ENCODE assay signal across 18 mouse cellular contexts in the genomic region with DNA sequence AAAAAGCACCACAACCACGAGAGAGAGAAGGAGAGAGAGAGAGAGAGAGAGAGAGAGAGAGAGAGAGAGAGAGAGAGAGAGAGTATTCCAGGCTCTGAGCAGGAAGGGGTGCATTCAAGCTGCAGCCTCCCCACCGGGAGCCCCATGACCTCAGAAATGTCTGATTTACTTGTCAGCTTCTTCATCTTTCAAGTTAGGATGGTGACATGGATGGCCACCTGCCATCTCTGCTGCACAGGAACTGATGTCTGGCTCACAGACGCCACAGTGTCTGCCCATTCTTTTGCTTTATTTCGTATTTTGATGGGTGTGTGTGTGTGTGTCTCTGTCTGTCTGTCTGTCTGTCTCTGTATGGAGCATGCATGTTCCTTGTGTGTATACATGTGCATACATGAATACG.
A peak's percentile ranks its signal among the peaks of the same experiment; 100 is the strongest.
DNase-seq lines count a peak whose midpoint lies in the region; ATAC-seq lines count a peak whose summit lies in the region.
"Had no signal": no experiment of that assay in that cellular context is flagged by ENCODE, and none has a peak within 500 bp of the region (broad histone marks: within the 10 kb centered on the region; RNA-seq: fewer than 3 reads in every experiment).

No protein-coding gene starts in this region.

- H3K27me3 ChIP-seq in hindbrain, embryonic 12.5 days: no peaks in the 10 kb centered on the region
- H3K27me3 ChIP-seq: embryonic facial prominence, embryonic 12.5 days; forebrain, embryonic 13.5 days; forebrain, embryonic 15.5 days; Patski had no signal

- DNase-seq in adrenal gland, postnatal 14 days: peak; percentile 22
- no peak for DNase-seq in adrenal gland, postnatal 25 days
- DNase-seq in cerebellum, postnatal 14 days: peak; percentile 50 to 61
- peak; percentile 65 for DNase-seq in left cerebral cortex, postnatal 4 days
- DNase-seq in left cerebral cortex, postnatal 14 days (ENCODE audit: low spot score in 2 of 2): no peak
- DNase-seq in Muller cell, postnatal 12 days (ENCODE audit: inconsistent ontology term): peak; percentile 21
- DNase-seq: adrenal gland, postnatal 36 days; cerebellum, adult 11-12 months; cerebellum, adult 9-11 months; forebrain, postnatal 0 days had no signal

- H3K4me1 ChIP-seq in hindbrain, embryonic 12.5 days: peaks cover 8% of the 10 kb centered on the region; the same call in 1 of the 2 replicates
- H3K4me1 ChIP-seq: embryonic facial prominence, embryonic 10.5 days; embryonic facial prominence, embryonic 12.5 days had no signal

- H3K9ac ChIP-seq in hindbrain, embryonic 12.5 days: no peak overlapping the region
- H3K9ac ChIP-seq: embryonic facial prominence, embryonic 12.5 days; forebrain, embryonic 13.5 days; forebrain, embryonic 15.5 days; forebrain, postnatal 0 days had no signal

- intact Hi-C loops in left cerebral cortex, postnatal 4 days (cut with DNase I): no loop called here
- intact Hi-C loops in left cerebral cortex, postnatal 14 days (cut with DNase I): no loop called here

- no peak for ATAC-seq in cerebellum, adult (ENCODE audit: insufficient number of reproducible peaks, low FRiP score, low TSS enrichment)
- ATAC-seq in hindbrain, embryonic 12.5 days (ENCODE audit: low FRiP score): no peak
- ATAC-seq: activated CD4-positive, CD25-positive, alpha-beta regulatory T cell, adult 4 months; forebrain, embryonic 13.5 days; forebrain, embryonic 15.5 days; forebrain, postnatal 0 days; Patski had no signal

- H3K4me2 ChIP-seq in hindbrain, embryonic 12.5 days (replicated peaks): no peak overlapping the region
- H3K4me2 ChIP-seq: embryonic facial prominence, embryonic 12.5 days; forebrain, embryonic 13.5 days; forebrain, embryonic 15.5 days had no signal

- no peak overlapping the region for H3K4me3 ChIP-seq in hindbrain, embryonic 12.5 days
- H3K4me3 ChIP-seq: embryonic facial prominence, embryonic 10.5 days; embryonic facial prominence, embryonic 12.5 days; forebrain, embryonic 13.5 days; forebrain, embryonic 15.5 days had no signal

- H3K27ac ChIP-seq in hindbrain, embryonic 12.5 days: no peak overlapping the region
- H3K27ac ChIP-seq: embryonic facial prominence, embryonic 10.5 days; embryonic facial prominence, embryonic 12.5 days; forebrain, embryonic 13.5 days; forebrain, embryonic 15.5 days had no signal

- no peaks in the 10 kb centered on the region for H3K9me3 ChIP-seq in hindbrain, embryonic 12.5 days (replicated peaks)
- H3K9me3 ChIP-seq: embryonic facial prominence, embryonic 10.5 days; embryonic facial prominence, embryonic 12.5 days; forebrain, embryonic 13.5 days; forebrain, embryonic 15.5 days had no signal

- WGBS in hindbrain, embryonic 12.5 days: 82% methylated on average over 5 of the region's 5 CpGs

- no peaks in the 10 kb centered on the region for H3K36me3 ChIP-seq in hindbrain, embryonic 12.5 days
- H3K36me3 ChIP-seq: embryonic facial prominence, embryonic 10.5 days; embryonic facial prominence, embryonic 12.5 days; forebrain, embryonic 15.5 days had no signal

Comparison
In these comparisons a context has a peak if more than half of its experiments do, and no peak if none do; other contexts are left out.
1. DNase-seq: peak in adrenal gland, postnatal 14 days (single experiment), cerebellum, postnatal 14 days (2 of 2), left cerebral cortex, postnatal 4 days (single experiment) and Muller cell, postnatal 12 days (single experiment); none in adrenal gland, postnatal 25 days (single experiment) and left cerebral cortex, postnatal 14 days (0 of 2).